Comparison of ENCODE assay signal across 11 mouse cellular contexts in the genomic region with DNA sequence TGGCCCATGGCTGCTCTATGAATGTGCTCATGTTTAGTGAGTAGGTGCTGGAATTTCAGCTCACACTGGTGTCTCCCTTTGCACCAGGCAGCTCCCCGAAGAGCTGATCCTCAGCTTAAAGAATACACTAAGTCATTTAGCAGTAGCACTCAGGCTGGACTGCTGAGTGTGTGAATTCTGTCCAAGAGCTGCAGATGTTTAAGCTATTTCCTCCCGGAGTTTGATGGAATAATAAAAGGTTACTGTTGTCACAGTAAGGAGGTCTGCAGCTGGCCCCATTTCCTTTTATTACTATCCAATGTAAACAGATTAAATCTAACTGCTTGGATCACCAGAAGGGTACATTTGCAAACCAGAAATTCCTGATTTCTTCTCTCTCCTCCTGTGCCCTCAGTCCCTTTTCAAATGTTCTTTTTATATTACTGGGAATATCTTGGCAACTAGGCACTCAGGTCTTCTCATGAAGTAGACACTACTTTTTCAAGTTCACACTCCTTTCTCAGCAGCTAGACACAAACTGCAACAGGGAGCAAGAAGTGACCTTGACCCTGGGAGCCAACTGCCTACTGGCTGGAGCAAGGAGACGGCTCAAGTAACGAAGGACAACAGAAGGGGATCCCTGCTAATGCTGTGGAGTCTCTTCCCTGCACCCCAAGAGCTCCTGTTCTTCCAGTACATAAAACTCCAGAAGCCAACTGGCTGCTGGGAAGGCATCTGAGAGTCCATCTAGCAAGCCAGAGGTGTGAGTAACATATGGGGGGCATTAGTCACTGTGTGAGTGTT.
A peak's percentile ranks its signal among the peaks of the same experiment; 100 is the strongest.
DNase-seq lines count a peak whose midpoint lies in the region; ATAC-seq and TF ChIP-seq lines count a peak whose summit lies in the region.
"Had no signal": no experiment of that assay in that cellular context is flagged by ENCODE, and none has a peak within 500 bp of the region (broad histone marks: within the 10 kb centered on the region; RNA-seq: fewer than 3 reads in every experiment).

No protein-coding gene starts in this region.

- H3K4me1 ChIP-seq in heart, adult 2 months (ENCODE audit: control insufficient read depth, insufficient read depth, low read length) = peaks cover 19% of the 10 kb centered on the region
- H3K4me1 ChIP-seq in brown adipose tissue, adult 24 weeks (ENCODE audit: control insufficient read depth, insufficient read depth, insufficient read length, low read length) = peaks cover 22% of the 10 kb centered on the region
- peaks cover 18% of the 10 kb centered on the region for H3K4me1 ChIP-seq in heart, embryonic 10.5 days
- H3K4me1 ChIP-seq in limb, embryonic 12.5 days (replicated peaks) = peaks cover 47% of the 10 kb centered on the region

- H3K4me3 ChIP-seq in heart, adult 2 months = no peak overlapping the region
- no peak overlapping the region for H3K4me3 ChIP-seq in brown adipose tissue, adult 24 weeks (ENCODE audit: insufficient read depth, low read depth, low read length)
- H3K4me3 ChIP-seq in heart, embryonic 10.5 days = no peak overlapping the region
- H3K4me3 ChIP-seq in limb, embryonic 12.5 days (replicated peaks) = no peak overlapping the region
- H3K4me3 ChIP-seq: erythroblast, embryonic 14.5 days; neural tube, embryonic 12.5 days had no signal

- DNase-seq in heart, adult 2 months = peak; percentile 29 to 32
- DNase-seq in heart, postnatal 25 days (ENCODE audit: low spot score) = no peak
- DNase-seq in heart, embryonic 10.5 days (ENCODE audit: low spot score) = no peak
- no peak for DNase-seq in left cerebral cortex, adult 8-10 months (ENCODE audit: low spot score in 2 of 2)
- DNase-seq in spleen, adult 12 weeks (ENCODE audit: low spot score) = no peak
- no peak for DNase-seq in gastrocnemius, postnatal 10 days
- DNase-seq: lung, postnatal 10 days had no signal

- peaks cover 10% of the 10 kb centered on the region for H3K36me3 ChIP-seq in heart, adult 2 months (ENCODE audit: control insufficient read depth, insufficient read depth, low read length)
- peaks cover 20% of the 10 kb centered on the region for H3K36me3 ChIP-seq in heart, embryonic 10.5 days
- H3K36me3 ChIP-seq in limb, embryonic 12.5 days = peaks cover 3% of the 10 kb centered on the region; the same call in 1 of the 2 replicates

- no peaks in the 10 kb centered on the region for H3K9me3 ChIP-seq in heart, embryonic 10.5 days
- peaks cover 5% of the 10 kb centered on the region; the same call in 1 of the 2 replicates for H3K9me3 ChIP-seq in limb, embryonic 12.5 days
- H3K9me3 ChIP-seq: neural tube, embryonic 12.5 days had no signal

- TF ChIP-seq CTCF in heart, adult 2 months (IDR thresholded peaks at IDR 0.05) = no peak

- peak; percentile 63 for ATAC-seq in limb, embryonic 12.5 days (ENCODE audit: insufficient number of reproducible peaks, insufficient read depth, low FRiP score, low TSS enrichment, low read depth)

- no peak for TF ChIP-seq POLR2A in heart, adult 2 months (IDR thresholded peaks at IDR 0.05; ENCODE audit: insufficient read depth, low read depth, low read length)

- H3K9ac ChIP-seq in heart, adult 2 months (ENCODE audit: low read depth, low read length) = no peak overlapping the region
- no peak overlapping the region for H3K9ac ChIP-seq in limb, embryonic 12.5 days (replicated peaks)
- H3K9ac ChIP-seq: neural tube, embryonic 12.5 days had no signal

- intact Hi-C loops in heart, adult 2 months (cut with DNase I) = loop anchor here (2.0 kb wide), 2 partner anchors 19 to 57 kb away; no protein-coding TSS in a partner anchor
- intact Hi-C loops in heart, postnatal 25 days (cut with DNase I) = no loop called here

- H3K4me2 ChIP-seq in limb, embryonic 12.5 days = no peak overlapping the region
- H3K4me2 ChIP-seq: neural tube, embryonic 12.5 days had no signal

- 0 out of 2 replicates have a peak, but pooled peaks have one; percentile 21 for TF ChIP-seq EP300 in heart, adult 2 months (IDR thresholded peaks at IDR 0.05; ENCODE audit: insufficient read depth, low read depth, low read length)

- H3K79me2 ChIP-seq in heart, adult 2 months (replicated peaks; ENCODE audit: control insufficient read depth, insufficient read depth, low read length) = no peaks in the 10 kb centered on the region

- H3K27ac ChIP-seq in heart, adult 2 months = peak overlapping the region; percentile 77
- H3K27ac ChIP-seq in brown adipose tissue, adult 24 weeks (replicated peaks; ENCODE audit: low read depth, low read length) = peak overlapping the region; percentile 82
- 0 out of 2 replicates have a peak overlapping the region, but pooled peaks have one; percentile 10 for H3K27ac ChIP-seq in heart, embryonic 10.5 days
- peak overlapping the region; percentile 86 for H3K27ac ChIP-seq in limb, embryonic 12.5 days
- H3K27ac ChIP-seq: neural tube, embryonic 12.5 days had no signal

- 47% methylated on average over 4 of the region's 4 CpGs for WGBS in heart, adult 2 months
- WGBS in heart, embryonic 10.5 days = 76% methylated on average over 4 of the region's 4 CpGs
- 16% methylated on average over 4 of the region's 4 CpGs for WGBS in limb, embryonic 12.5 days

- no peaks in the 10 kb centered on the region for H3K27me3 ChIP-seq in heart, adult 2 months (ENCODE audit: control insufficient read depth, insufficient read depth, low read length)
- no peaks in the 10 kb centered on the region for H3K27me3 ChIP-seq in heart, embryonic 10.5 days (ENCODE audit: insufficient read depth, poor library complexity, severe bottlenecking)
- H3K27me3 ChIP-seq in limb, embryonic 12.5 days = no peaks in the 10 kb centered on the region
- H3K27me3 ChIP-seq: neural tube, embryonic 12.5 days had no signal

Comparison
In these comparisons a context has a peak if more than half of its experiments do, and no peak if none do; other contexts are left out.
1. DNase-seq: peak in heart, adult 2 months (2 of 2); none in heart, postnatal 25 days (single experiment), heart, embryonic 10.5 days (single experiment), left cerebral cortex, adult 8-10 months (0 of 2), spleen, adult 12 weeks (single experiment) and gastrocnemius, postnatal 10 days (single experiment).
2. H3K27ac ChIP-seq: peak in every context shown above with its lines; median percentile 86 in limb, embryonic 12.5 days; 82 in brown adipose tissue, adult 24 weeks; 77 in heart, adult 2 months; 10 in heart, embryonic 10.5 days.